Mouse (Mus musculus) CD4-positive, CD25-positive, alpha-beta regulatory T cell, adult 2 months (primary cell): Measurements from ENCODE around the gene Myo19.

Experiments used
- DNase-seq: peaks from one replicate; pipeline ENCODE4 v3.0.0-alpha.2; 2012; ENCODE audit warnings: low read depth, low spot score

Gene Myo19

GRCm38 (mm10) chr11:84886236-84886635, 6.3 kb downstream of the Myo19 start:
- DNase-seq = no peak

GRCm38 (mm10) chr11:84886767-84887511, 7.0 kb downstream of the Myo19 start:
- DNase-seq = no peak

GRCm38 (mm10) chr11:84888025-84888424, 8.1 kb downstream of the Myo19 start:
- DNase-seq = no peak

- no peak for DNase-seq
Measured at GRCm38 (mm10) chr11:84889492-84889891, 9.5 kb downstream of the Myo19 start.

GRCm38 (mm10) chr11:84891705-84892104, 11.8 kb downstream of the Myo19 start:
- DNase-seq = no peak

- no peak for DNase-seq
Measured at GRCm38 (mm10) chr11:84893113-84893512, 13.2 kb downstream of the Myo19 start.

- no peak for DNase-seq
Measured at GRCm38 (mm10) chr11:84904597-84905144, 24.7 kb downstream of the Myo19 start.

GRCm38 (mm10) chr11:84907081-84907480, 27.1 kb downstream of the Myo19 start:
- no peak for DNase-seq

GRCm38 (mm10) chr11:84908480-84908879, 28.5 kb downstream of the Myo19 start:
- DNase-seq = no peak

- DNase-seq = no peak
Measured at GRCm38 (mm10) chr11:84910411-84910810, 30.5 kb downstream of the Myo19 start.

GRCm38 (mm10) chr11:84914673-84915072, 34.7 kb downstream of the Myo19 start:
- peak; percentile 17 for DNase-seq

GRCm38 (mm10) chr11:84916053-84916702, 36.2 kb downstream of the Myo19 start, which contains the start of gene Znhit3:
TSS of gene Znhit3 (minus strand) at chr11:84916366.
- DNase-seq = peak; percentile 91

- DNase-seq = no peak
Measured at GRCm38 (mm10) chr11:84916703-84917300, 36.9 kb downstream of the Myo19 start.

GRCm38 (mm10) chr11:84918425-84918824, 38.5 kb downstream of the Myo19 start:
- DNase-seq = peak; percentile 91

- DNase-seq = peak; percentile 84
Measured at GRCm38 (mm10) chr11:84919276-84919675, 39.3 kb downstream of the Myo19 start.

GRCm38 (mm10) chr11:84919951-84920350, 40.0 kb downstream of the Myo19 start:
- DNase-seq = no peak

GRCm38 (mm10) chr11:84920981-84921380, 41.0 kb downstream of the Myo19 start:
- DNase-seq = no peak

GRCm38 (mm10) chr11:84932261-84932660, 52.3 kb downstream of the Myo19 start:
- no peak for DNase-seq

- no peak for DNase-seq
Measured at GRCm38 (mm10) chr11:84939508-84940053, 59.6 kb downstream of the Myo19 start.

- DNase-seq = no peak
Measured at GRCm38 (mm10) chr11:84940140-84940539, 60.2 kb downstream of the Myo19 start.

GRCm38 (mm10) chr11:84943948-84944347, 64.0 kb downstream of the Myo19 start:
- DNase-seq = peak; percentile 23
